Mouse (Mus musculus) spleen, adult 2 months (tissue): ENCODE measurements around the gene Trip10. TPM values are rescaled to one million over a fixed set of nuclear protein-coding genes. Genes with fewer than 3 reads are reported as not detected.

Experiments
- DNase-seq, 2 experiments: peaks; one replicate each; pipeline versions ENCODE4 v3.0.0 to v3.0.0-alpha.2; 2012 to 2021; ENCODE audit warnings: low spot score in 2 of 2, low read depth in 1 of 2
- H3K27ac ChIP-seq: fragments of 200-500 bp; 2 replicates; pipeline ENCODE4 v1.5.1; 2012; ENCODE audit warnings: low read length, inconsistent platforms; ENCODE audit not compliant: insufficient read depth
- H3K27me3 ChIP-seq: fragments of 200-500 bp; 2 replicates; pipeline ENCODE4 v1.6.1; 2012; ENCODE audit warnings: mild to moderate bottlenecking, moderate library complexity, low read length, inconsistent platforms; ENCODE audit not compliant: control insufficient read depth, insufficient read depth
- H3K36me3 ChIP-seq: fragments of 200-500 bp; 2 replicates; pipeline ENCODE4 v1.6.1; 2012; ENCODE audit warnings: mild to moderate bottlenecking, low read length, inconsistent platforms; ENCODE audit not compliant: control insufficient read depth, insufficient read depth
- H3K4me1 ChIP-seq: fragments of 200-500 bp; 2 replicates; pipeline ENCODE4 v1.6.1; 2011; ENCODE audit warnings: inconsistent platforms; ENCODE audit not compliant: control insufficient read depth, insufficient read depth, insufficient read length
- H3K4me3 ChIP-seq: fragments of 200-500 bp; 2 replicates; pipeline ENCODE4 v1.5.1; 2011; ENCODE audit warnings: mild to moderate bottlenecking, inconsistent platforms; ENCODE audit not compliant: insufficient read depth, insufficient read length; ENCODE audit errors: extremely low read depth
- CTCF ChIP-seq: fragments of 200-500 bp; IDR thresholded peaks from 2 replicates; pipeline ENCODE4 v1.5.1; 2011; ENCODE audit warnings: mild to moderate bottlenecking, inconsistent platforms; ENCODE audit not compliant: insufficient read depth, insufficient read length, insufficient replicate concordance; ENCODE audit errors: extremely low read depth
- POLR2A ChIP-seq: fragments of 200-500 bp; IDR thresholded peaks from 2 replicates; pipeline ENCODE4 v1.6.1; 2011; ENCODE audit warnings: low read depth, low read length, inconsistent platforms
- WGBS: fragments of 180-500 bp; shearing (Covaris S2); methylation state at CpG from one replicate; pipeline ENCODE4 v1.1.7; 2018; 5-methylcytosine and 5-hydroxymethylcytosine counted together
- polyA plus RNA-seq: library from polyadenylated mRNA; depleted of rRNA; stranded (reverse); fragments of >200 nt; gene quantifications from 2 replicates; pipeline ENCODE4 v1.2.3, GENCODE M21; 2012

Gene Trip10
- polyA plus RNA-seq, 1 experiment = 10.5 TPM

DNA sequence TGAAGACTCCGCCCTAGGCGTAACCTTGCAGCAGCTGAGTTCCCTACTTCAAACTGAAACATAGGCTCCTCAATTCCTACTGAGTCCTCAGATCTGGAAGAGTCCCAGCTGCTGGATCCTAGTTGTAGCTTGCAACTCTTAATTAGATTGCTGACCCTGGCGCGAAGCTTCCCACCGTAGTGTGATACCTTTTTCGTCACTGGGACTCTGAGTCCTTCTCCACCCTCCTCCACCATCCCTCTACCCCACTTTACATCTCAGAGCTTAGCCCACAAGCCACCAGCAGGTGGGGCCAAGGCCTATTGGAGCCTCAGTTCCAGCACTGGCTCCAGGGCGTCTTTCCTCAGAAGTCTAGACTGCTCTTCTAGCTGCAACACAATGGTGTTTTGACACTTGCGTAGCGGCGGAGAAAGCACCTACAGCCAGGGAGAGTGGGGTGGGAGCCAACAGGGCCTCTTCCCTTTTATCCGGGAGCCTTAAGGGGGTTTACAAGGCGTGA lies 1.0 kb upstream of the Trip10 start, which contains the start of gene Gpr108:
Gpr108 (minus strand) TSS at position 246 of the 499 bp plus-strand sequence.
- H3K4me3 ChIP-seq = peak within 1 kb of the TSS; percentile 81
- peak; percentile 82; the same call in 1 of the 2 replicates for TF ChIP-seq CTCF
- TF ChIP-seq POLR2A = no peak
- peaks cover 11% of the 10 kb centered on the region; the same call in 1 of the 2 replicates for H3K4me1 ChIP-seq
- peak within 1 kb of the TSS; percentile 78 for H3K27ac ChIP-seq
- DNase-seq = peak; percentile 82 to 87
- H3K27me3 ChIP-seq = no peaks in the 10 kb centered on the region
- H3K36me3 ChIP-seq = peaks cover 1% of the 10 kb centered on the region; the same call in 1 of the 2 replicates
- WGBS = under 1% methylated on average over 12 of the region's 12 CpGs

GRCm38 (mm10) chr17:57248771-57249170 lies 484 bp upstream of the Trip10 start:
- TF ChIP-seq CTCF (no peak), POLR2A (no peak)
- Histone ChIP-seq H3K4me3 (peak overlapping the region; percentile 65; the same call in 1 of the 2 replicates), H3K27me3 (no peaks in the 10 kb centered on the region), H3K4me1 (peaks cover 11% of the 10 kb centered on the region; the same call in 1 of the 2 replicates), H3K27ac (peak overlapping the region; percentile 78), H3K36me3 (no peaks in the 10 kb centered on the region)
- DNase-seq = no peak
- WGBS = 10% methylated on average over 13 of the region's 13 CpGs

GRCm38 (mm10) chr17:57250461-57251160 lies 1.4 kb downstream of the Trip10 start:
- Histone ChIP-seq H3K27me3 (no peaks in the 10 kb centered on the region), H3K27ac (peak overlapping the region; percentile 21; the same call in 1 of the 2 replicates), H3K4me3 (peak overlapping the region; percentile 73; the same call in 1 of the 2 replicates), H3K36me3 (peaks cover 3% of the 10 kb centered on the region), H3K4me1 (peaks cover 11% of the 10 kb centered on the region; the same call in 1 of the 2 replicates)
- no peak for TF ChIP-seq POLR2A
- TF ChIP-seq CTCF = no peak
- 8% methylated on average over 33 of the region's 33 CpGs for WGBS
- no peak for DNase-seq

GRCm38 (mm10) chr17:57251431-57251830 lies 2.2 kb downstream of the Trip10 start:
- DNase-seq = no peak
- Histone ChIP-seq H3K4me1 (peaks cover 9% of the 10 kb centered on the region; the same call in 1 of the 2 replicates), H3K27me3 (no peaks in the 10 kb centered on the region), H3K27ac (no peak overlapping the region), H3K36me3 (peaks cover 3% of the 10 kb centered on the region), H3K4me3 (no peak overlapping the region)
- no peak for TF ChIP-seq CTCF
- over 99% methylated on average over 3 of the region's 3 CpGs for WGBS

DNA sequence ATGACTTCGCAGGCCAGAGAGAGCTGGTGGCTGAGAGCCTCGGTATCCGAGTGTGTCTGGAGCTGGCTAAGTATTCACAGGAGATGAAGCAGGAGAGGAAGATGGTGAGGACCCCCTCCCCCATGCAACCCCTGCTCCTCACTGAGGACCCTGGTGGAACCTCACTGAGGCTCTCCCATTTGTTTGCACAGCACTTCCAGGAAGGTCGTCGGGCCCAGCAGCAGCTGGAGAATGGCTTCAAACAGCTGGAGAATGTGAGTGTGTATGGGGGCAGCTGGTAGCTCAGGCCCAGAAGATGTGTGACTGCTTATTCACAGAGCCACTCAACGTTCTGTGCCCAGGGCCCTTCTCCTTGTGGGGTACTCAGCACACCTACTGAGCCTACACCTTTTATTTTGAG lies 4.1 kb downstream of the Trip10 start:
- TF ChIP-seq CTCF = no peak
- TF ChIP-seq POLR2A = no peak
- 91% methylated on average over 6 of the region's 6 CpGs for WGBS
- Histone ChIP-seq H3K4me1 (peaks cover 4% of the 10 kb centered on the region; the same call in 1 of the 2 replicates), H3K36me3 (peaks cover 4% of the 10 kb centered on the region), H3K4me3 (no peak overlapping the region), H3K27me3 (no peaks in the 10 kb centered on the region), H3K27ac (no peak overlapping the region)
- no peak for DNase-seq

- TF ChIP-seq CTCF (no peak), POLR2A (no peak)
- H3K4me3 ChIP-seq = no peak overlapping the region
- no peak overlapping the region for H3K27ac ChIP-seq
- no peaks in the 10 kb centered on the region for H3K4me1 ChIP-seq
- H3K36me3 ChIP-seq = peaks cover 4% of the 10 kb centered on the region
- no peaks in the 10 kb centered on the region for H3K27me3 ChIP-seq
- no peak for DNase-seq
- 93% methylated on average over 14 of the region's 14 CpGs for WGBS
Observed at GRCm38 (mm10) chr17:57255354-57255753, 6.1 kb downstream of the Trip10 start.

DNA sequence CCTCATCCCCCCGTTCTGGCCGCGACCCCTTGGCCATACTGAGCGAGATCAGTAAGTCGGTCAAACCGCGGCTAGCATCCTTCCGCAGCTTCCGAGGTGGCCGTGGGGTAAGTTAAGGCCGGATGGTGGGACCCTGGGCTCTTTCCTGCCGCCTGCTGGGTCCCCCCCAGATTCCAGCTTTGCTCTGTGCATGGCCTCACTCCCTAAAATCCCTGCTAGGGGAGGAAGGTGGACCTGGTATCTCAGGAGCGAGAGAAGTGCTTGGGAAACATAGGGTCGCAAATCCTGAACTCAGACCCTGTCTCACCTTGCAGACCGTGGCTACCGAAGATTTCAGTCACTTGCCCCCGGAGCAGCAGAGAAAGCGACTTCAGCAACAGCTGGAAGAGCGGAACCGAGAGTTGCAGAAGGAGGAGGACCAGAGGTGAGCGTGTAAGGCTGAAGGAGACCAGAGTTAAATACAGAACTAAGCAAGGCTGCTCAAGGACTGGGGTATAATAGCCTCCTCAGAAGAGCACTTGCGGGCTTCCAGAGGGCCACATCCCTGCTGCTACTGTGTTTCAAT lies 7.7 kb downstream of the Trip10 start:
- WGBS = 95% methylated on average over 22 of the region's 22 CpGs
- DNase-seq = no peak
- TF ChIP-seq CTCF (no peak), POLR2A (no peak)
- Histone ChIP-seq H3K27me3 (no peaks in the 10 kb centered on the region), H3K4me3 (no peak overlapping the region), H3K4me1 (no peaks in the 10 kb centered on the region), H3K36me3 (peaks cover 4% of the 10 kb centered on the region), H3K27ac (no peak overlapping the region)
